Mouse (Mus musculus) G1E (cell line): ENCODE results near the gene Skap2.

Source experiments
- CTCF ChIP-seq: IDR thresholded peaks from 2 replicates; pipeline ENCODE4 v1.5.1; 2012; ENCODE audit warnings: low read depth, low read length, inconsistent platforms, mixed read lengths
- GATA1 ChIP-seq: IDR thresholded peaks from 2 replicates; pipeline ENCODE4 v1.6.1; 2012; ENCODE audit warnings: borderline replicate concordance, low read length, inconsistent platforms, mixed read lengths
- TAL1 ChIP-seq: conservative IDR thresholded peaks from 2 replicates; pipeline ENCODE4 v1.6.1; 2012; ENCODE audit warnings: low read depth, low read length, inconsistent platforms, mixed read lengths

GRCm38 (mm10) chr6:51958992-51959391, 53.4 kb downstream of the Skap2 start:
- TF ChIP-seq TAL1 = no peak
- no peak for TF ChIP-seq CTCF
- TF ChIP-seq GATA1 = no peak
